Mouse (Mus musculus) telencephalon, adult 2 months (tissue): ENCODE measurements around the gene Rfx8.
"Not testable (repeated sequence)": the region's sequence is repeated elsewhere in the genome, so short reads cannot be mapped to it uniquely, and the experiment has no call there.

Source experiments
- DNase-seq: peaks from one replicate; pipeline ENCODE4 v3.0.0-alpha.2; 2011; ENCODE audit warnings: low read depth, low spot score

Gene Rfx8

DNA sequence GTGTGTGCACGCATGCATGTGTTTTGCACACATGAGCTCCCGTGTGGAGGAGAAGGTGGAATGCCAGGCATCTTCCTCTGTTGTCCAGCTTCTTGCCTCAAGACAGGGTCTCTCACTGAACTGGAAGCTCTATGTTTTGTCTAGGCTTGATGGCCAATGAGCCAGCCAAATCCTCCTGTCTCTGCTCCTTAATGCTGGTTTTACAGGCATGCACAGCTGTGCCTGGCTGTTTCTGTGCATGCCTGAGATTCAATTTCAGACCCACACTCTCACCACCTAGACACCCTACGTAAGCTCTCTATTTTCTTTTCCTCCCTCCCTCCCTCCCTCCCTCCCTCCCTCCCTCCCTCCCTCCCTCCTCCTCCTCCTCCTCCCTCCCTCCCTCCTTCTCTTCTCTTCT is 28.8 kb downstream of the Rfx8 start:
- no peak for DNase-seq

DNA sequence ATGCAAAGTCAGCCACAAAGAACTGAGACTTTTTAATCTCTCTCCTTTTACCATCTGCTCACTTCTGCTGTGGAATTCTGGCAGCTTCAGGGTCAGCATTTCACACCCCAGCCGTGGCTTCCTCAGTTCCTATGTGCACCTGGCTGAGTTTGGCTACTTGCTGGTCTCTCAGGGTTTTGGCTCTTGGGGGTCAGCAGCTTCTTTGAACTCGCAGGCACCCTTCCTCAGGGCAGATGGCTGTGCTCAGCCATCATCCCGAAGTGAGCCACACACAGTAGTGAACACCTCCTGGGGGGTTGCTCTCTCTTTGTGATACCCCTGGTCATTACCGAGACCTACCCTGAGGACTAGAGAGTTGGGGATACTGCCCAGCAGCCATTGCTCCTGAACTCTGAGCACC is 29.7 kb downstream of the Rfx8 start:
- no peak for DNase-seq

DNA sequence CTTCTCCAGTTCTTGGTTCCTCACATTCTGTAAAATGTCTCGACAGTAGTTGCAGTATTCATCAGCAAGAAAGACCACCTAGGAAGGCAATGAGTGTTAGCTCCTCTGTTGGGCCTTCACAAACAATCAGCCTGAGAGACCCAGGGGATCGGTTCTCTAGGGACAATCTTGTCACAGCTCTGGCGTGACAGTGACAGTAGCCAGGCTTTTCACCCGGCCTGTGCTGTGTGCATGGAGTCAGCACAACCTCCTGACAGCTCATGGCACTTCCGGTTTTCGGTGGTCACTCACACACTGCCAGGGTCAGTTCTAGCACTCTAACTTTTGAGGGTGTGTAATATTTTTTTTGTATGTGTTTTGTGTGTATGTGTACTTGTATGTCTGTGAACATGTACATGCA is 32.2 kb downstream of the Rfx8 start:
- no peak for DNase-seq

DNA sequence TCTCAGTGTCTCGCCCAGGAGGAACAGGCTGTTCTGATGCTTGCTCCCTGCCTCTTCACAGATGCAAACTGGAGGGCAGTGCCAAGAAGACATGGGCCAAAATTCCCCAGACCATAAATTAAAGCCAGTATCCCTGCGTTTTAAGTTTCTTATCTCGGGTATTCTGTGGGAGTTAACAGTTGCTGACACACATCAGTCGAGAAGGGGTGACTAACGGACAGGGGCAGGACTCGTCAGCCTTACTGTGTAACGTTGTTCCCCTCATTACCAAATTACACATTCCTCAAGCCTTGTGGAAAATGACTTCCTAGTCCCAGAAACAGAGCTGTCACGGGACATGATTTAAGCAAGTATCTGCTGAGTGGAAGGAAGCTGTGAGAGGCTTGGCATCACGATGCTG is 33.5 kb downstream of the Rfx8 start:
- no peak for DNase-seq

DNA sequence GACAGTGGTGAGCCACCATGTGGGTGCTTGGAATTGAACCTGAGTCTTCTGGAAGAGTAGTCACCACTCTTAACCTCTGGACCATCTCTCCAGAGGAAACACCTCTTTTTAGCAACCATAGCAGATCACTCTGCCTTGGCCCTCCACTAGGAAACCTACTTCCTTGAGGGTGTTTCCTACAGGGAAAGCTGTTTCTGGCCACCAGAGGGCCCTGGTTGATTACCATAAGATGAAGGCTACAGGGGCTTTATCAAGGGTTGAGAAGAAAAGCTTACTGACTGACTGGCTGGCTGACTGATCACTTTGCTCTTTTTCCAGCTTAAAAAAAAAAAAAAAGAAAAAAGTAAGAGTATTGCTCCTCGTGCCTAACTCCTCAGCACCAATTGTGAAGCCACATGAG is 35.0 kb downstream of the Rfx8 start:
- peak; percentile 67 for DNase-seq

DNA sequence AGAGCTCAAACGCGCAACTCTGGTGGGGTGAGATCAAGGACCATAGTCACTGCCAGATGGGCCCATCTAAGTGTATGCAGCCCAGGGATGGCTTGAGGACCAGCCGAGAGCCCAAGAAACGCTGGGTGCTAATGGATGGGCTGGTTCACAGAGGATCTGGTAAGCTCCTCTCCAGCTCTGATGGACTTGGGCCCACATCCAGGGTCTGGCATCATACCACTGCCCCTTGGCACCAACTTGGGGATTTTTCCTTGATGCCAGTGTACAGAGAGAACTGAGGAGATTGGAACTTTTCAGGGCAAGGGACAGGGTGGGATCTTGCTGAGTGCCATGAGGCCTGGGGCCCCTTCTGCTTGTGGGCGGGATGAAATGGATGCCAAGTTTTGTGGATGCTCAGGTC is 39.2 kb downstream of the Rfx8 start:
- no peak for DNase-seq

DNA sequence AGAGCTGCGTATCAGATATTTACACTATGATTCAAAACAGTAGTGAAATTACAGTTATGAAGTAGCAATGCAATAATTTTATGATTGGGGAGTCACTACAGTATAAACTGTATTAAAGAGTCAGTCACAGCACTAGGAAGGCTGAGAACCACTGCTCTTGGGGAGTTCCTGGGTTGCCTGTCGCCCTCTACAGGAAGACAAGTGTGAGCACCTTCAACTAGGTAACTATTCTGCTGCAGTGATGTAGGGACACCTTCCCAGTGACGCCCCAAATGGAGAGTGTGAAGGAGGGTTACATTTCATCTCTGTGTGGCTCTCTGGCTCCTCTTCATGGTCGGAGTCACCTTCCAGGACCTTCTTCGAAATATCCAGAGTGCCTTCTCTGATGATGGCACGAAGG is 40.3 kb downstream of the Rfx8 start:
- DNase-seq, result no peak

DNA sequence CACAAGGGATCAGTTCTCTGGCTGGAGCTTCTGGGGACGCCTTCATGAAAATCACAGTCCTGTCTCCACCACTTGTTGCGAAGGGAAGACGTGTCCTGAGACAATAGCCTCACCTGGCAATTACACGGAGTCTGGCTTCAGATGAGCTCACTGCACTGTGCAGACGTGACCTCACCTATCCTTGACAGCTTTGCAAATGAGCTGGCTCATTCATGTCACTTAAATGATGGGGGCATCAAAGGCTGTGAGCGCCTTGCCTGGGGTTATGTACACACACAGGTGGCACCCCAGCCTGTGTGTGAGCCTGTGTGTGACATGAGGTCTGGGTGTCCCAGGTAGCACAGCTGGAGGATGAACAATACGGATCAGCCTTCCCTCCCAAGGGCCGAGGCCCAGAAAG is 41.9 kb downstream of the Rfx8 start:
- DNase-seq, result no peak

DNA sequence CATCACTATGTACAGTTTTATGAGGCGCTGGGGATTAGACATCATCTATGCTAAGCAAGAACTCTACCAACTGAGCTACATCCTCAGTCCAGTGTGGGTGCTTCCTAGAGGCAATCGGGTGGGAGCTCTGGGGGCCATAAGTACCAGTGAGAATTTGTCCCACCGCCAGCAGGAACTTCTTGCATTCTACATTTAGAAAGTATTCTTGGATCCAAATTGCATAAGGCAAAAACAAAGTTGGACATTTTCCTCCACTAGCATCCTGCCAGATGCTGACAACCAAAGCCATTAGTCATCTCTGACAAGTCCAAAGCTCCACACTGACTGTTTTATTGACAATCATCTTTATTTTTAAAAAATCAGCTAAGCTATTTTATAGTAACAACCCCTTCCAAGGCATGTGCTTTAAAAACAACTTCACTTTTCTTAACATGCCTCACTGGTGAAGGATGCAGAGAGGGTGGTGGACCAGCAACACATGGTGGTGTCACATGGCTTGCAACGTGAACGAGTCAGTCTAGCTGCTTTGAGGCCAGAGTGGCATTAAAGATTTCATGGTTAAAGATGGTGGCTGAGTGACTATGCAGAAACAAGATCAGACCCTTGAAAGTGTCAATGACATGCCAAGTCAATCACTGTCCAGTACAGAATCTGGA is 44.4 kb downstream of the Rfx8 start:
- peak; percentile 74 for DNase-seq

DNA sequence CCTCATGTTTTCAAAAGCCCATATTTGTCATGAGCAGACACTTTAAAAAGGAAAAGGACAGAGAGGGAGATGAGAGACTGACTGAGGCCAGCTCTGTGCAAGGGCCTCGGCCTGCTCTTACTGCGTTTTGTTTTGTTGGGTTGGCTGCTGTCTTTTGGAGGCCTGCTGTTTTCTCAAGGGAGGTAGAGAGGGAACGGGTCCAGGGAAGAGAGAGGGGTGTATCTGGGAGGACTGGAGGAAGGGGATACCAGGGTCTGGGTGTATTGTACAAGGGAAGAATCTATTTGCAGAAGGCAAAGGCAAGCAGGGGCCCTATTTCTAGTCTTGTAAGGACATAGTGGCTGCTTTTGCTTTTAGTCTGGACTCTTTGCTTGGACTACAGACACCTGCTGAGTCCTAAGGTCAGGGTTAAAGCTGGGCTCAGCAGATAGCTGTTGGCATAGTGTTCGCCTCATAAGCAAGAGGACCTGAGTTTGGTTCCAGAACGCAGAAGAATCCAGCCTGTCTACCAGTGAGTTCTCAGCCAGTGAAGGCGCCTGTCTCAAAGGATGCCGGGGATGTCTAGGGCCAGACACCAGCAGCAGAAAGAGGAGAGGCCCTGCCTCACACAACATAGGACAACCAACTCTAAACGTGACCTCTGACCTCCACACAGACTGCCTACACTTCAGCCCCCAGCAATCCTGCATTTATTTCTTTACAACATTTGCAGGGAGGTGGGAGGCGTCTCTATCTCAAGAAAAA is 48.3 kb downstream of the Rfx8 start:
- no peak for DNase-seq

DNA sequence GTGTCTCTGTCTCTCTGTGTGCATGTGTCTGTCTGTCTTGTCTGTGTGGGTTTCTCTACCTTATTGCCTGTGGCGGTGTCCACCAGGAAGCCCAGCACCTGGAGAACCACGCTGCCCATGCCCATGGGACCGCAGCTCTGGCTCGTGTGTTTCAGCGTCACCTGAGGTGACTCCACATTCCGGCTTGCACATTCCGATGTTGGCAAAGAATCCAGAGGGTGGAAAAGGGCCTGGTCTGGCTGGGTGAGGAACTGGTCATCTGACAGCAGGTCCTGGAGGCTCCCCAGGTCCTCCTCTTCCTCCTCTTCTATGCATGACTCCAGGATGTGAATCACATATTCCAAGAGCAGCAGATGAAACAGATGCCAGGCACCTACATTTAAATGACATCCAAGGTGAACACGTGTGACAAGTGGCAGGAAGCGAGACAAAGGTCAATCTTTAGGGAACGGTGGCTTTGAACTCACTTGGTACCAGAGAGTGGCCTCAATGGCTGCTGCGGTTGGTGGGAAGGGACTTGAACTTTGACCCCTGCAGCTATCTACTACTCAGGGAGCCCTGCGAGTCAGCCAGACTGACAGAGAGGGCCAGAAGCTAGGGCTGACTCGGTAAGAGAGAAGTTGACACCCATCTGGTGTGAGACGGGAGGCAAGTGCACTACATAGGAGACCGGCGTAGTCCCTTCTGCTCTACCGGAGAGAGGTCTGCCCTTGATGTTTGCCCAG is 50.4 kb downstream of the Rfx8 start:
- DNase-seq, result no peak

DNA sequence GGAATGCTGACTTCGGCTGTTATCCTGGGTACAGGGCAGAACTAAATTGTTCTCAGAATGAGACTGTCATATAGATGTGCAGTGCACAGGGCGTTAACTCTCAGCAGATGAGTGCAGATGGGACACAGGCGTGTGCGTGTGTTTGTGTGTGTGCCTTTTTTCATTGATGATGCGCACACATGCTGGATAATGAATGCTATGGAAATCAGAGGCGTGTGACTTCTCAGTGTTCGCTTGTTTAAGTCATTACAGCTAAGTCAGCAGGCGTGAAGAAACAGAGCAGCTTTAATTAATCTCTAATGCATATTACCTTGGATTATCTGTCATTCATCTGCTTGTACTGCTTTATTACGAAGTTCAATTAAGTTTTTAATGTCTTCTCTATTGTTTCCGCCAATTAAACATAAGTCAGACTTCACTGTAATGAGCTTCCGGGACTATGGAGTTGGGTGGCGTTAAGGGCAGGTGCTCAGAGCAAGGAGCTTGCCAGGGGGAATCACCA is 54.0 kb downstream of the Rfx8 start:
- no peak for DNase-seq

DNA sequence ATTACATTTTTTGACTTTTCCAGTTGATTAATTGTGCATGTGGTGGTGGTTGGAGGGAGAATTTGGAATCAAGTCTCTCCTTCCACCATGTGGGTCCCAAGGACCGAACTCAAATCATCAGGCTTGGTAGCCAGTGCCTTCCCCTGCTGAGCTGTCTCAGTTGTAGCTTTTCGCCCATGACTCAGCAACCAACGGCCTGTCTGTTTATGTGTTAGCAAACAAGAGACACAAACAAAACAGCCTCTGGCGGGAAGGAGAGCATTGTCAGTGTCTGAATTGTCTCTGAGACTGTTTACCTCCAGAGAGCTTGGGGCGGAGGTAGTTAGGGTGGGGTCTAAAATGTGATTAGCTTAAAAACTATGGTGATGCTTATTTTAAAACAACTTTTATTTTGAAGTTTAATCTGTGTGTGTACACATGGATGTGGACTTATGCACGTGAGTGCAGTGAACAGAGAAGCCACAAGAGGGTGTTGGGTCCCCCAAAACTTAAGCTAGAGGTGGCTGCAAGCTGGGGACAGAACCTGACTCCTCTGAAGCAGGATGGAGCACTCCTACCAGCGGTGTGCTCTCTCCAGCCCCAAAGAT is 56.7 kb downstream of the Rfx8 start:
- no peak for DNase-seq

DNA sequence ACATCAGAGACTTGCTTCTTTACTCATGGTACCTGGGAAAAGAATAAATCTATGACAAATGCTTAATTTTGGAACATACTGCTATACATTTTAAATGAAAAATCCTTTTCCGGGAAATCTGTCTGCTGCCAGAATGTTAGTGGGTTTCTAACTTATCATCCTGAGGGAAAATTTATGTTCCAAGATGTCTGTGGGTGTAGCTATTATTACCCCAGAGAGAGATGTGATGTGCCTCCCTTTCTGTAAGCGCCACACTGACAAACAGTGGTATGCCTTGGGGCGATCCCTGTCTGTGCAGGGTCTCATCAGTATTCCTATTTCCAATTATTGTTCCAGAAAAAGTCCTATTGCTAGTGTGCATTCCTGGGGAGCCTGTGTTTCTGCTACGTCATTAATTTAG is 57.7 kb downstream of the Rfx8 start:
- peak; percentile 54 for DNase-seq

DNA sequence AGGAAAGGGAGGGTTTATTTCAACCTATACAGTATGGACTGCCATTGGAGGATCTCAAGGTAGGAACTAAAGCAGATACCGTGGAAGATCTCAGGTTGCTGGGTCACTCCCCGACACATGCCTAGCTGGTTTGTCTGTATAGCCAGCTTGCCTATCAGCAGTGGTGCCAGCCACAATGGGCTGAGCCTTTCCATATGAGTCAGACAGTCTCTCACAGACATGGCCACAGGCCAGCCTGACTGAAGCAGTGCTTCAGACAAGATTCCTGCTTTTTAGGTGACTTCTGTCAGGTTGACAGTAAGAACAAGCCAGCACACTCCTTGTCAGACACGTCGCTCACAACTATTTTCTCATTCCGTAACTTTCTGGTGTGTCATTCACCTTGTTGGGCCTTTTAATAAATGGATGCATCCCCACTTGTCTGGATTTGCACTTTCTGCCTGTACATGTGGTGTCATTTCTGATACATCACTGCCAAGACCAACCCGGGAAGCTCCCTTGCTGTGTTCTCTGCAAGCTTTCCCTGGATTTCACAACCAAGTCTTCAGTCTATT is 63.7 kb downstream of the Rfx8 start:
- DNase-seq, result no peak

DNA sequence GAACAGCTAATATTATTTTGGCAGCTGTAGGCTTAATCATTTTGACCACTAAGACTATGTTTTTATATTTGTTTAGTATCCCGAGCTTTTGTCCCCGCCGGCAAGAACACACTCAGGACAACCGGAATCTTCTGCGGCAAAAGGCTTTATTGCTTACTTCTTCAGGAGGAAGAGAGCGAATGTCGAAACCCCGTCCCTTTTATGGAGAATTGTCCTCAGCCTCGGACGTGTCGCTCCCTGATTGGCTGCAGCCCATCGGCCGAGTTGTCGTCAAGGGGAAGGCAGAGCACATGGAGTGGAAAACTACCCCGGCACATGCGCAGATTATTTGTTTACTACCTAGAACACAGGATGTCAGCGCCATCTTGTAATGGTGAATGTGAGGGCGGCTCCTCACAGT is 65.9 kb downstream of the Rfx8 start:
- DNase-seq, result not testable (repeated sequence)

DNA sequence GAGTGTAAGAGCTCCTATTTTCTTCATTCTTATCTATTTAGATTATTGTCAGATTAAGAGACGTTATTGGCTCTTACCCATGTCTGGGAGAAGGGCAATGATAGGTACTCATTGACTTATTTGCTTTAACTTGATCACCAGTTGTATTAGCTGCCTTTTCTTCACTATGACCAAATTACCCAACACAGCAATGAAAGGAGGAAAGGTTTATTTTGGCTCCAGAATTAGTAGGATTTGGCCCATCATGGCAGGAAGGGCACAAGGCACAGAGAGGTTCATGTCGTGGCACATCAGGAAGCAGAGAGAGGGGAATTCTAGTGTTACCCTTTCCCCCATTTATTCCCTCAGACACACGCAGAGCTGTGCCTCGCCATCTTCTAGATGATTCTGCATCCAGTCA is 67.8 kb downstream of the Rfx8 start:
- no peak for DNase-seq

DNA sequence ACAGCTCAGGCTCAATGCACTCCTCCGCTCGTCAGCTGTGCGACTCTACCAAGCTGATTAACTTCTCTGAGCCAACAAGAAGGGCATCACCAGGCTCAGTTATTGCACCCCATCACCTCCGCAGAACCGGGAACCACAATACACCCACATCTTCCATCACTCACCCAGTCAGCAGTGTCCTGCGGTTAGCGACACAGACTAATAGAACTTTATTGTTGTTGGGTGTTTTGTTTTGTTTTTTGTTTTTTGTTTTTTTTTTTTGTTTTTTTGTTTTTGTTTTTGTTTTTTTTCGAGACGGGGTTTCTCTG is 69.6 kb downstream of the Rfx8 start, which contains the start of gene Creg2:
Gene Creg2, minus strand, starts transcription at position 234 of the 308 bp plus-strand sequence.
- peak; percentile 72 for DNase-seq

DNA sequence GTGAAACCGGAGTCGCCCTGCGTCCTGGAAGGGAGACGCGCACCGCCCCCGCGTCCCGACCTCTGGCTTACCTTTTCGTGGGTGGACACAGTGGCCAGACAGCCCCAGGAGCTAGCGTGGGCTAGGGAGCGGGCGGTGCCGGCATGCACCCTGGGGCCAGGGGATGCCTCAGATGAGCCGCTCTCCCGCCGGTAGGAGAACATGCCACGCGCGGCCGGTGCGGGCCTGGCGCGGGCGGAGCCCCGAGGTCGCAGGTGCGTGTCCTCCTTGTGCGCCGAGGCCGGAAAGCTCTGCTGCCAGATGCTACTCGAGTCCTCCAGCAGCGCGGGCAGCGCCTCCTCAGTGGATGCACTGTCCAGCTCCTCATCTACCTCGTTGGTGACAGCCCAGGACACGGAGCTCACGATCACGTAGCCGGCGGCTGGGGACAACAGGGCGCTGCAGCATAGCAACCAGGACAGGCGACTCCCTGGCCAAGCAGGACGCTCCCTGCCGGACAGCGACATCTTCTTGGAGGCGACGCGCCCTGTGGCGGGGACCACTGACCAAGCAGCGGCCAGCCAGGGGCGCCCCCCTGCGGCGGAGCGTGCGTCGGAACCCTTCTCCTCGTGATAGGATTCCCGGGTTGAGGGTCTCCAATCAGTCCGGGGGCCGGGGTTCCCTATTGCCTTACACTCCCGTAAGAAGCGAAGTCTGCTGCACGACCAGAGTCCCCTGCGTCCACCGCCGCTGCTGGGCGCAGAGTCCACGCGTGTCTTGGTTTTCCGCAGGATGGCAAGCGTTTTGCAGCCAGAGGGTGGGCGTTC is 70.2 kb downstream of the Rfx8 start:
- DNase-seq, result no peak

DNA sequence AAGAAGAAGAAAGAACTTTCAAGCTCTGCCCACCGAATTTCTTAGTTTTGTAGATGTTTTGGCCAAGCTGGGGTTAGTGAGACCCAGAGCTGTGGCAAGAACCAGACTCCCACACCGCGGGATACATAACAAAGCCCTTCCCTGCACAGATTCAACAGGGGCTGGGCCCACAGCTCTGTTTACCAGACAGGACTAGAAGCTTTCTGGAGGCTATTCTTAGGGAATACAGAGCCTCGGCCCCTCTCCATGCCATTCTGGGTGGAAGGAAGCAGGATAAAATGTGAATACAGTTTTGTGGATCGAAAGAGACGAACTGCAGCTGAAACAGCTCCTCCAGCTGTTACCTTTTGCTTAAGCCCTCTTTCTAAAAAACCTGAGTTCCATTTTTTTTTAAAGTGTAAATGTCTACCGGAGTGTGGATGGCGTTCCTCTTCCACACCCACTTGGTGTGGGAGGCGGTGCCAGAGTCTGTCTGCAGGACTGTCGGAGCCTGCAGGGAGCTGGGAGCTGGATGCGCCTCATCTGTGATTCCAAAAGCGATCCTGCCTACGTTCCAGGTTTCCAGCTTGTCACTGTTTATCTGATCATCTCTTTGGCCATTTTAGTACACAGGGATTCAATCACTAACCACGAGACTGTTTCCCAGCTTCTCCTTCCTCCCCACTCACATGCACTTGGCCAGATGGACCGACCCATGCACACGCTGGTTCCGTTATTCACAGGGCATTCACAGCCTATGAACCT is 70.9 kb downstream of the Rfx8 start:
- peak; percentile 87 for DNase-seq

DNA sequence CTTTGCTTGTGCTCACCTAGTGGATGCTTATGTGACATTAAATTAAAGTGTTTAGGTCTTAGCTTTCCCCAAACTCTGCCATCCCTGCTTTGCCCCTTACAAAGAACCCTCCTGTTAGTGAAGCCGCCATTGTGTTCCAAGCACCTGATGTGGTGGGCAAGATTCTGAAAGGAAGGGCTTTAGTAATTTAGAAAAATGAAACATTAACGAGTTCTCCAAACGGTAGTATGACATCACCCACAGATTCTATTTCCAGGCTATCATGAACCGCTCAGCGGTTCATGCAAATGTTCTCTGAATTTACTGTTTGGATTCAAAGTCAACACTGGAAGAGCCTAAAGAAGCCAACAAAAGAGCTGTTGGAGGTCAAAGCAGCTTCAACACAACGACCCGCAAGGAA is 72.2 kb downstream of the Rfx8 start:
- no peak for DNase-seq
